Mouse (Mus musculus) thymus, adult 2 months (tissue): ENCODE results near the gene Lysmd1.

Source experiments
- CTCF ChIP-seq: fragments of 200-500 bp; IDR thresholded peaks from 2 replicates; pipeline ENCODE4 v1.5.1; 2012; ENCODE audit warnings: mild to moderate bottlenecking, control low read depth, low read length, moderate library complexity, borderline replicate concordance; ENCODE audit not compliant: control insufficient read depth, poor library complexity, insufficient read depth; ENCODE audit errors: extremely low read depth
- POLR2A ChIP-seq: fragments of 200-500 bp; IDR thresholded peaks from 2 replicates; pipeline ENCODE4 v1.6.1; 2012; ENCODE audit warnings: mild to moderate bottlenecking, low read length, control low read depth, moderate library complexity; ENCODE audit not compliant: control insufficient read depth, poor library complexity, insufficient read depth; ENCODE audit errors: extremely low read depth

GRCm38 (mm10) chr3:95171105-95171504 lies 37.2 kb downstream of the Lysmd1 start:
- TF ChIP-seq CTCF (no peak), POLR2A (no peak)
